Mouse (Mus musculus) ES-E14 (cell line): ENCODE results near the gene Smco4. TPM values are rescaled to one million over a fixed set of nuclear protein-coding genes. Genes with fewer than 3 reads are reported as not detected.

Source experiments
- DNase-seq: peaks from one replicate; pipeline ENCODE4 v3.0.0-alpha.2; 2013; ENCODE audit warnings: low read depth, low spot score
- H3K27ac ChIP-seq: 2 replicates; pipeline ENCODE4 v1.5.1; 2012; ENCODE audit warnings: low read depth, mild to moderate bottlenecking, low read length, moderate library complexity, mixed read lengths; ENCODE audit not compliant: poor library complexity, insufficient read depth, severe bottlenecking
- H3K36me3 ChIP-seq: 2 replicates; pipeline ENCODE4 v1.6.1; 2012; ENCODE audit warnings: mild to moderate bottlenecking, low read length, moderate library complexity, mixed read lengths; ENCODE audit not compliant: control insufficient read depth, poor library complexity, insufficient read depth, severe bottlenecking
- H3K4me1 ChIP-seq, 2 experiments: fragments of 150-350 bp in 1 of 2; sonication (generic) in 1 of 2; 2 replicates each; pipeline ENCODE4 v1.6.1; 2012; ENCODE audit warnings: low read length in 2 of 2, mild to moderate bottlenecking in 1 of 2, mixed read lengths in 1 of 2; ENCODE audit not compliant: control insufficient read depth in 2 of 2, insufficient read depth in 2 of 2, poor library complexity in 1 of 2
- H3K4me3 ChIP-seq, 2 experiments: fragments of 150-350 bp in 1 of 2; sonication (generic) in 1 of 2; 2 replicates each; pipeline ENCODE4 v1.5.1; 2012; ENCODE audit warnings: low read length in 2 of 2, low read depth in 1 of 2, mild to moderate bottlenecking in 1 of 2, mixed read lengths in 1 of 2; ENCODE audit not compliant: insufficient read depth in 1 of 2, poor library complexity in 1 of 2, severe bottlenecking in 1 of 2
- H3K9ac ChIP-seq: 2 replicates; pipeline ENCODE4 v1.6.1; 2012; ENCODE audit warnings: low read depth, mild to moderate bottlenecking, low read length, mixed read lengths; ENCODE audit not compliant: poor library complexity, insufficient read depth, severe bottlenecking
- H3K9me3 ChIP-seq: fragments of 150-350 bp; sonication (generic); 2 replicates; pipeline ENCODE4 v1.6.1; 2012; ENCODE audit warnings: low read depth, mild to moderate bottlenecking, low read length; ENCODE audit not compliant: control insufficient read depth, insufficient read depth
- CHD2 ChIP-seq: IDR thresholded peaks from 2 replicates; pipeline ENCODE4 v1.6.1; 2014; ENCODE audit warnings: mild to moderate bottlenecking, low read depth, low read length, inconsistent platforms
- HCFC1 ChIP-seq: IDR thresholded peaks from 2 replicates; pipeline ENCODE4 v1.6.1; 2012; ENCODE audit warnings: low read length, inconsistent platforms, borderline replicate concordance; ENCODE audit not compliant: insufficient read depth
- MAFK ChIP-seq: IDR thresholded peaks from 2 replicates; pipeline ENCODE4 v1.6.1; 2014; ENCODE audit warnings: mild to moderate bottlenecking, low read depth, low read length, inconsistent platforms; ENCODE audit not compliant: insufficient read depth
- ZC3H11A ChIP-seq: IDR thresholded peaks from 2 replicates; pipeline ENCODE4 v1.6.1; 2012; ENCODE audit warnings: low read depth, mild to moderate bottlenecking, inconsistent platforms, low read length, borderline replicate concordance
- ZNF384 ChIP-seq: IDR thresholded peaks from 2 replicates; pipeline ENCODE4 v1.6.1; 2012; ENCODE audit warnings: low read depth, low read length, inconsistent platforms
- in situ Hi-C, 2 experiments: fragments of 600-800 bp; cut with MboI; formaldehyde crosslinking; loops; one replicate each; pipeline ENCODE4 v1.15.1; 2025; ENCODE audit warnings: low sequenced_read_pairs in 2 of 2, inconsistent platforms in 1 of 2; ENCODE audit not compliant: unreplicated experiment in 2 of 2
- total RNA-seq: library from RNA; depleted of rRNA; stranded (reverse); fragments of 300-350 nt; gene quantifications from 2 replicates; pipeline ENCODE4 v1.2.3, GENCODE M21; 2012

Smco4 gene
- total RNA-seq, 1 experiment: 8.7 TPM

DNA sequence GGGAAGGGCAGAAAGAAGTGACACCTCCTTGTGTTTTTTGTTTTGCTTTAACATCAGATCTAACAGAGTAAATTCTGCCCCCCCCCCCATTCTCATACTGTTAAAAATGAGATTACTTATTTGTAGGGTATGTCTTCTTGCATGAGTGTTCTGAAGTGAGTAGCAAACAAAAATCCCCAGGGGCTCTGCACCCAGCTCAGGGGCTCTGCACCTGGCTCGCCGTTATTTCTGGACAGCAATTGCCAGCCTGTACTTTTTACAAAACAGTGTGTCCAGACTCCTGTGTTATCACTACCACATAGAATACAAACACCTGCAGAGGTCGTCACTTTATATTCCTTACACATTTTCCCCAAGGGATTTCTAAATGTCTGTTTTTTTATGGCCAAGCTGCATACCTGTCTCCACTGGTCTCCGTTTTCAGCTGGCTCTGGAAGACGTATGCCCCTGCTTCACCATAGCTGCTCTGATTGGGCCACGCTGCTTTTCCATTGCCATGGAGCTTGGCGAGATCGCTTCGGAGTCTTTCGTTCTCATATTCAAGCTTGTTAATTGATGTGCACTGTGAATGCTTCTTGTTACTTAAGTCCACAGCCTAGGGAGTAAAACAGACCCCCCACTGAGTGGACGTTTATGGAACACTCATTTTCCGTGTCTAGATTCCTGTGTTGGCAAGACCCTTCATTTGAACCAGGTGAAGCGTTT, 81.7 kb downstream of the Smco4 start:
- DNase-seq: no peak
- Histone ChIP-seq H3K9me3 (no peaks in the 10 kb centered on the region), H3K36me3 (no peaks in the 10 kb centered on the region), H3K27ac (no peak overlapping the region), H3K4me3 (no peak overlapping the region), H3K9ac (no peak overlapping the region), H3K4me1 (no peaks in the 10 kb centered on the region)
- TF ChIP-seq ZC3H11A: no peak
- TF ChIP-seq HCFC1: no peak
- TF ChIP-seq ZNF384: no peak
- no peak for TF ChIP-seq CHD2
- no peak for TF ChIP-seq MAFK
- in situ Hi-C loops: no loop called here

DNA sequence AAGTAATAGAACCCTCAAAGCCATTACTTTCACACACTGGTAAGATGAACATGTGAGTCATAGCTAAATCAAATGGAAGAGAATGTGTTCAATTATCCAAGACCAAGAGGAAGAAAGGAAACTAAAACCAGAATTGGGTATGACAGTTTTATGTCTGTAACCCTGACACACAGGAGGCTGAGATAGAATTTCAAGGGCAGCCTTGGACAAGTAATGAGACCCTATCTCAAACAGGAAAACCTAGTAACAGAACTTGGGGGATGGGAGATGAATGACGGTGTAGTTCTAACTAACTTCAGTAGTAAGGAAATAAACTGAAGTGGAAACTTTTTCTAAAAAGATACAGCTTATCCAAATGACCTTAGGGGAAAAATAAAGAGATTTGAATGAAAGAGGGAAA, 85.2 kb downstream of the Smco4 start:
- TF ChIP-seq MAFK (no peak), HCFC1 (no peak), CHD2 (no peak), ZNF384 (no peak), ZC3H11A (no peak)
- no peak for DNase-seq

DNA sequence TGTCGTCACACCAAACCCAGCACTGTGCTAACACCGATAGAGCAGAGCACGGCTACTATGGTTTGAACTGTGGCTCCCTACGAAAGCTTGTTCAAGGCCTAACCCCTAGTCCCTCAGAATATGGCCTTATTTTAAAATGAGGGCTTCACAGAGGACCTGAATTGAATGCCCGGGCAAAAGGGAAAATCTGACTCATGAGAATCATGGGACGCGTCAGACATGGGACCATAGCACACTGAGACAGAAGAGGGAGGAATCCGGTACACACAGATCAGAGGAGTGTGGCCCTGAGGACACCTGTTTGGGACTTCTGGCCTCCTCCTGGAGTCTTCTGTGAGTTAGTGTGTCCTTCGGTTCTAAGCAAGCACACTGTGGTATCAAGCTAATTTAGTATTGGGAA, 85.7 kb downstream of the Smco4 start:
- in situ Hi-C loops: no loop called here
- DNase-seq: no peak

More for the DNA sequence above, 85.2 kb downstream of the Smco4 start:
- H3K4me1 ChIP-seq: no peaks in the 10 kb centered on the region
- no peak overlapping the region for H3K27ac ChIP-seq
- no peak overlapping the region for H3K9ac ChIP-seq
- H3K4me3 ChIP-seq: no peak overlapping the region
- in situ Hi-C loops: no loop called here
- H3K36me3 ChIP-seq: no peaks in the 10 kb centered on the region
- H3K9me3 ChIP-seq: no peaks in the 10 kb centered on the region

DNA sequence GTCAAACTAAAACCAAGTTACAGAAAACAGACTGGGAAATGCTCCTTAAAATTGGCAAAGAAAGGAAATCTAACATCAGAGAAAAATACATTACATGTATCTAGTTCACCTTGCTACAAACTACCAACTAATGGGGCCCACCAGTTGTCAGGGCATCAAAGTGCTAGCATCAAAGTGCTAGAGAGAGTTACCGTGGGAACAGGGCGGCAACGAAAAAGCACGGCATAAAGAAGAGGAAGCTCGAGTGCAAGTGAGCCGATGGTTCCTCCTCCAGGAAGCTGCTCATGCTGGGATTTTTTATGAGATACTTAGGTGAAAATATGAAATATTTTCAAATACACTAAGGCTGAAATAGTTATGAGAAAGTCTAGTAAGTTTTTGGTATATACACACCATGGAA, 86.9 kb downstream of the Smco4 start:
- Histone ChIP-seq H3K27ac (no peak overlapping the region), H3K4me3 (no peak overlapping the region), H3K36me3 (no peaks in the 10 kb centered on the region), H3K9me3 (no peaks in the 10 kb centered on the region), H3K9ac (no peak overlapping the region), H3K4me1 (no peaks in the 10 kb centered on the region)
- DNase-seq: no peak
- no peak for TF ChIP-seq ZC3H11A
- in situ Hi-C loops: no loop called here

More for the DNA sequence above, 85.7 kb downstream of the Smco4 start:
- Histone ChIP-seq H3K9me3 (no peaks in the 10 kb centered on the region), H3K9ac (no peak overlapping the region), H3K4me1 (no peaks in the 10 kb centered on the region), H3K4me3 (no peak overlapping the region), H3K27ac (no peak overlapping the region), H3K36me3 (no peaks in the 10 kb centered on the region)
- TF ChIP-seq HCFC1: no peak
- no peak for TF ChIP-seq CHD2
- TF ChIP-seq ZNF384: no peak
- no peak for TF ChIP-seq MAFK
- TF ChIP-seq ZC3H11A: no peak

DNA sequence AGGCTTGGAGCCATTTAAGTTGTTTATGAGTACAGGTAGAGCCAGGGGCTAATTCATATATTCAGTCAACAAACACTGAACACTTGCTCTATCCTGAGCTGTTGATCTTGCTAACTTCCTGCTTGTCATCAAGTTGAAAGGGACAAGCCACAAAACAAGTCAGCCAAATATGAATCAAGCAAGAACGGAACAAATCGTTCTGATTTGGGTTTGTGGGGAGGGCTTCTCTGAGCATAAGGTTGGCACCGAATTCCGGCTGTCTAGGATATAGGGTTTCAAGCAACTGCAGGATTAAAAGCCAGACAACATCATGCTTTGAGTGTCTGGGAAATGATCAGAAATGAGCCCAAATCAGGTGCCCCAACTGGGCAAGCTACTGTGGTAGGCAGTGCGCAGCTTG, 88.8 kb downstream of the Smco4 start:
- Histone ChIP-seq H3K9ac (no peak overlapping the region), H3K4me3 (no peak overlapping the region), H3K36me3 (no peaks in the 10 kb centered on the region), H3K4me1 (no peaks in the 10 kb centered on the region), H3K9me3 (no peaks in the 10 kb centered on the region), H3K27ac (no peak overlapping the region)
- TF ChIP-seq ZNF384 (no peak), MAFK (no peak), HCFC1 (no peak), ZC3H11A (no peak), CHD2 (no peak)
- in situ Hi-C loops: no loop called here
- no peak for DNase-seq
